Mouse (Mus musculus) layer of hippocampus, adult 2 months (tissue): ENCODE measurements around the gene Gm8247. TPM values are rescaled to one million over a fixed set of nuclear protein-coding genes. Genes with fewer than 3 reads are reported as not detected.
"Not testable (repeated sequence)": the region's sequence is repeated elsewhere in the genome, so short reads cannot be mapped to it uniquely, and the experiment has no call there.

ENCODE experiments used
- DNase-seq, 2 experiments: peaks; one replicate each; pipeline ENCODE4 v3.0.0; 2022; ENCODE audit warnings: low spot score in 2 of 2
- H3K27ac ChIP-seq: fragments of 200-600 bp; 2 replicates; pipeline ENCODE4 v1.8.1; 2022
- H3K4me3 ChIP-seq: fragments of 200-600 bp; 2 replicates; pipeline ENCODE4 v1.8.1; 2022; ENCODE audit warnings: mild to moderate bottlenecking
- long read RNA-seq, 2 experiments: library from polyadenylated mRNA; stranded (forward); transcript quantifications; one replicate each; pipeline ENCODE4 v2.0.0; 2021; ENCODE audit warnings: borderline mapping rate in 2 of 2
- total RNA-seq, 2 experiments: library from RNA; stranded (reverse); gene quantifications; 2 replicates each; pipeline ENCODE4 v1.2.3; 2021

The Gm8247 gene
- not detected for total RNA-seq
- long read RNA-seq, experiment 1: 0 reads
- long read RNA-seq, experiment 2: 0 reads

DNA sequence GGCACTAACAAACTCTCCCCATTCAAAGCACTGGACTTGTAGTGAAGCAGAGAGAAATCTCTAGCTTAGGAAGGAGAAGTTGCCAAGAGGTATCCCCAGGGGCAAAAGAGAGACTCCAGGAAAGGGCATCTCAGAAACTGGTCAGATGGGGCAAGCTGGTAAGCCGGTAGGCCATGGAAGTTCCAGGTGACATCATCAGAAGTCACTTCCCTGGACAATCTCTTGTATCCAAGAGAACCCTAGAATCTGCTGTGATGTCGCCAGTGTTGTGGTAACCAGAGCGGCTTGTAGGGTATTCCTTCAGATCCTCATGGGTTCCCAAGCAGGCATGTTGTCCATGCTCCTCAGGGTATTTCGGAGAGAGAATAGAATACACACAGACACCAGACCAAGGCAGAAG, at the start of gene Gm8247:
Gene Gm8247 (plus strand): TSS at position 301 of the 400 bp plus-strand sequence.
- H3K4me3 ChIP-seq, H3K27ac ChIP-seq, DNase-seq: not testable (repeated sequence)

DNA sequence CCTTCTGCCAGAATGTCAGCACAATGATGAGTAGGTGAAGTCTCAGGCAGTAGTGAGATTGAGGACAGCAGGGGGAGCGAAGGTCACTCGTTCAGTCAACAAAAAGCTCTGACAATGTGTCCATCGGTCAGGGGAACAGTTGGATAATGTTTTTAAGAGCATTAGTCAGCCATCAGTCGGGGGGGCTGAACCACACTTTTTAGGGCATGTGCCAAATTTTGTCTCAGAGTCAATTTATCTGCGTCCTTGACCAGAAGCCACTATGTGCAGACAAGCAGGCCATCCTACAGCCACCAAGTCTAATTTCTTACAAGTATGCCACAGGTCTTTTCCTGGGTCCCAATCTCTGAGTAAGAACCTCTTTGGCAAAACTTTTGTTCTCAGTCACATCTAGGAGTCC, 35.0 kb upstream of the Gm8247 start:
- H3K4me3 ChIP-seq, H3K27ac ChIP-seq, DNase-seq: not testable (repeated sequence)

DNA sequence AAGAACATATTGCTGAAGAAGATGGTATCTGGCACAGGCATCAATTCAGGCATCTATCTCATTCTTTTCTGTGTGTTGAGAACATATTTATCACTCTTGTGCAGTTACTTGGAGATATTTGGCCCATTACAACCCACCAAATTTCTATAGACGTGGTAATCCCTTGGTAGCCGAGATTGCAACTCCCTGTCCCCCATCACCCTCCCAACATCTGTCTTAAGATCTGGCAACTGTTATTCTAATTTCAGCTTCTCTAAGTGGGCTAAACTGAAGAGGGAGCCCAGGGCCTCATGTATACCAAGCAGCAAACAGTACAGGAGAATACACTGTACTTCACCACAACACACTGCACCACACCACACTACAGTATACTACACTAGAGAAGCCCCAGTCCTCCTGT, 8.8 kb downstream of the Gm8247 start:
- H3K27ac ChIP-seq, DNase-seq, H3K4me3 ChIP-seq: not testable (repeated sequence)

DNA sequence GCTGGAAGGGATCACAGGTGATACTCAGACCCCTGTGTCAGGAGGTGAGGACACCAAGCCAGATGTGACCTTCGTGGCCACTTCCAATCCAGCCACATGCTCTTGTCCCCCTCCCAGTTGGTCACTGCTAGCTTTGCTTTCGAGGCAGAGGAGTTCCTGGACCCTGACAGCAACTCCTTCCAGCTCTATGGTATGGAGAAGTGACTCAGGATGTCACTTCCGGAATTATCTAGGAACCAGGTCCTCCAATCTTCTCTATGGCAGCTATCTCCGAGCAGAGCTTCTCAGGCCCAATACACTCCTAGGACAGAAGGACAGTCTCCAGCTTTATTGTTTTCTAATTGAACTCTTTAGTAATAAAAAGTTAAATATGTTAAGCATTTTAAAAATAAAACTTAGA, 44.8 kb downstream of the Gm8247 start, which contains the start of gene Gm5624:
Gene Gm5624 (minus strand): TSS at position 202 of the 400 bp plus-strand sequence.
- H3K27ac ChIP-seq, DNase-seq, H3K4me3 ChIP-seq: not testable (repeated sequence)

Other genes with a start within 250 kb of the Gm8247 start
- not detected for gene Gm5930, start 244.6 kb upstream of the Gm8247 start, total RNA-seq
- not detected for gene Gm8229, start 217.8 kb upstream of the Gm8247 start, total RNA-seq
- not detected for gene Gm3371, start 172.5 kb upstream of the Gm8247 start, total RNA-seq
- not detected for gene Gm8232, start 149.5 kb upstream of the Gm8247 start, total RNA-seq
- gene BC061237, start 90.7 kb upstream of the Gm8247 start, total RNA-seq: not detected
- not detected for gene Gm17093, start 64.9 kb upstream of the Gm8247 start, total RNA-seq
- not detected for gene Gm5624, start 44.8 kb downstream of the Gm8247 start, total RNA-seq
- gene Gm8257, start 123.3 kb downstream of the Gm8247 start, total RNA-seq: not detected
- not detected for gene Gm8267, start 167.2 kb downstream of the Gm8247 start, total RNA-seq